Mouse (Mus musculus): ENCODE measurements around the gene Gfpt2.

- TF ChIP-seq CTCF (IDR thresholded peaks at IDR 0.05; ENCODE audit: low read depth) (no peak), EP300 (IDR thresholded peaks at IDR 0.05; ENCODE audit: low read depth) (no peak)
These were observed 39.0 kb downstream of the Gfpt2 start for GRCm38 (mm10) chr11:49832962-49833361.
